Mouse (Mus musculus): ENCODE results near the gene Tfdp2. TPM values are rescaled to one million over a fixed set of nuclear protein-coding genes. Genes with fewer than 3 reads are reported as not detected.

Gene Tfdp2
- polyA plus RNA-seq (2015; fragmentation: Nextera tagmentation; extraction: Ambion mirVana), result 132 and 140 TPM in 2 replicates

DNA sequence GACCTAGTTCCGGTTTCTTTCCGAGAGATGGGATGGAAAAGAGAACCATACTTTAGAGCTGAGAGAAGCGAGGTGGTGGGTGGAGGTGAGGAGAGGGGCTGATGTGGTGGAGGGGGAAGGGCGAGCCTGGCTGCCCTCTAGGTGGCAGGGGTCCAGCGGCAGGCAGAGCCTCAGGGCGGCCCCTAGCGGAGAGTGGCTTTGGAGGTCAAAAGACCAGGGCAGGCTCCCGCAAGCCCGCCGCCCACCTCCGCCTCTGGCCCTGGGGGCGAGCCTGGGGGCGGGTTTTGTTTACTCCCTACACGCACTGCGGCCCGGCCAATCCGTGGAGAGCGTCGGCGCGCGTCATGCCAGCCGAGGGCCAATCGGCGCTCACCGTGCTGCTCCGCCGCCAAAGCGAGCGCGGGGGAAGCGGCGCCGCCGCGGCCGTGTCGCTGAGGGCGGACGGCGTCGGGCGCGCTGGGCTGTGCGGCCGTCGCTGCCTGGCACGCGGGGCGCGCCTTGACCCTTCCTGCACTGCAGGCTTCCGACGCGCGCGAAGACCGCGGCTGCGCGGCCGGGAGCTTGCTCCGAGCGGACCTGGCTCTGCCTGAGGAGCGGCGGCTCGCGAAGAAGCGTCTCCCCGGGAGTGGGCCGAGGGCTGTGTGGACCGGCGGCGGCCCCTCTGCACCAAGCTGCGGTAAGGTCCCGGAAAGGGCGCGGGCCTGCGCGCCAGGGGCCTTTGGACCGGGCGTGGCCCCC lies at the start of gene Tfdp2:
Gene Tfdp2 (plus strand): TSS at position 391 of the 738 bp plus-strand sequence.

DNA sequence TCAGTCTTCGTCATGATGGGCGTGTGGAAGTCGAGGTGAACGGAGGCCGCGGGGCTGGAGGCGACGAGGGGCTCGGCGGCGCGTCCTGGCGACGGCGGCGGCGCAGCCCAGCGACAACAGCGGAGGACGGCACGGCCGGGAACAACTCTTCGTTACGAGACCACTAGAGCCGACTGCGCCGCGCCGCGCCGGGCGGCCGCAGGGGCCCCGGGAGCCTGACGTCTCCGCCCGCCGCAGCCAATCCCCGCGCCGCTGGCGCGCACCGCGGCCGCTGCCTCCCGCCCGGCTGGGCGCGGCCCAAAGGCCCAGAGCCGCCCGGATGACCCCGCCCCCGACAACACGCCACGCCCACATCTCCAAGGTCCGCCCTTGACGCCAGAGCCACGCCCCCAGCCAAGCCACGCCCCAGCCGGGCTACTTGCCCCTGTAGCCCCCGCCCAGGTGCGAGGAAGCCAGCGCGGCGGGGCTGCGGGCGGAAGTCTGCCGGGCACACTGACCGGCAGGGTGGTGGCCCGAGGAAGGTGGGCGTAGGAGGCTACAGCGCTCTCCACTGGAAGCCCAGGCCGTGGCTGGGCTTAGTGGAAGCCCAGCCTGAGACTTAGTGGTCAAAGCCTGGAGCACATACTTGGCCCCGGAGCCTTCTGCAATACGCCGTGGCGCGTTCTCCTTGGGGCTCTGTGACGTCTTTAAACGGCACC lies 168.2 kb downstream of the Tfdp2 start, which contains the start of gene Atp1b3:
Gene Atp1b3 (minus strand): TSS at position 302 of the 698 bp plus-strand sequence.

Other genes with a start within 250 kb of the Tfdp2 start
- 12.3 and 13.2 TPM in 2 replicates for gene Xrn1, start 241.5 kb upstream of the Tfdp2 start, polyA plus RNA-seq (2015; fragmentation: Nextera tagmentation; extraction: Ambion mirVana)
- gene Gk5, start 76.9 kb upstream of the Tfdp2 start, polyA plus RNA-seq (2015; fragmentation: Nextera tagmentation; extraction: Ambion mirVana), result 2.1 and 2.7 TPM in 2 replicates
- 107 and 128 TPM in 2 replicates for gene Atp1b3, start 168.2 kb downstream of the Tfdp2 start, polyA plus RNA-seq (2015; fragmentation: Nextera tagmentation; extraction: Ambion mirVana)

Data from spleen, postnatal 0 days (tissue).